Mouse (Mus musculus): ENCODE data around the gene Rab6b. TPM values are rescaled to one million over a fixed set of nuclear protein-coding genes. Genes with fewer than 3 reads are reported as not detected.

The Rab6b gene
- polyA plus RNA-seq, 1 experiment: 1.1 TPM

DNA sequence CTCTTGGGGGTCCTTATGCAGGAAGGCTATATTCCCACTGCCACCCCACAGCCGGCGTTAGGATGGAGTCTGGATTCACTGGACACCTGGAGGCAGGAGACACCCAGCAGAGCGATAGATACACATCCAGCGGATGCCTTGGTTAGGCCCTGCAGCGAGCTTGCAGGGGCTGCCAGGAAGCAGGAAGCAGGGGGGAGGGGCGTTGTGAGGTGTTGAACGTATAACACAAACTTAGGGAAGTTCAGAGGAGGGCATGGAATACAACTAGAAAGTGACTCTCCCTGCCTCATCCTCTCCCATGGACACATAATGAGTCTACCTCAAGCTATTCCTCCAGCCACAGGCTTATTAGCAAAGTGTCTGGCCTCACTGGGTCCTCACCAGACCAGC is 121.4 kb downstream of the Rab6b start:
- H3K4me1 ChIP-seq (ENCODE audit: control insufficient read depth, insufficient read depth, low read length): peaks cover 3% of the 10 kb centered on the region
- H3K27ac ChIP-seq (ENCODE audit: control insufficient read depth, insufficient read depth, low read depth, low read length): no peak overlapping the region
- TF ChIP-seq POLR2A (IDR thresholded peaks at IDR 0.05; ENCODE audit: control insufficient read depth, low read depth, low read length) (no peak), CTCF (IDR thresholded peaks at IDR 0.05; ENCODE audit: control insufficient read depth, insufficient read depth, insufficient replicate concordance, low read depth, low read length) (no peak)
- no peak overlapping the region for H3K4me3 ChIP-seq (ENCODE audit: control insufficient read depth, low read depth, low read length)
- H3K27me3 ChIP-seq (ENCODE audit: control insufficient read depth, insufficient read depth, low read length): no peaks in the 10 kb centered on the region
- no peaks in the 10 kb centered on the region for H3K36me3 ChIP-seq (ENCODE audit: control insufficient read depth, insufficient read depth, low read length)

GRCm38 (mm10) chr9:103234059-103234458 is 122.5 kb downstream of the Rab6b start:
- TF ChIP-seq POLR2A (IDR thresholded peaks at IDR 0.05; ENCODE audit: control insufficient read depth, low read depth, low read length): no peak
- no peak for TF ChIP-seq CTCF (IDR thresholded peaks at IDR 0.05; ENCODE audit: control insufficient read depth, insufficient read depth, insufficient replicate concordance, low read depth, low read length)
- Histone ChIP-seq H3K36me3 (ENCODE audit: control insufficient read depth, insufficient read depth, low read length) (no peaks in the 10 kb centered on the region), H3K4me3 (ENCODE audit: control insufficient read depth, low read depth, low read length) (no peak overlapping the region), H3K27me3 (ENCODE audit: control insufficient read depth, insufficient read depth, low read length) (no peaks in the 10 kb centered on the region), H3K4me1 (ENCODE audit: control insufficient read depth, insufficient read depth, low read length) (peaks cover 3% of the 10 kb centered on the region), H3K27ac (ENCODE audit: control insufficient read depth, insufficient read depth, low read depth, low read length) (no peak overlapping the region)

DNA sequence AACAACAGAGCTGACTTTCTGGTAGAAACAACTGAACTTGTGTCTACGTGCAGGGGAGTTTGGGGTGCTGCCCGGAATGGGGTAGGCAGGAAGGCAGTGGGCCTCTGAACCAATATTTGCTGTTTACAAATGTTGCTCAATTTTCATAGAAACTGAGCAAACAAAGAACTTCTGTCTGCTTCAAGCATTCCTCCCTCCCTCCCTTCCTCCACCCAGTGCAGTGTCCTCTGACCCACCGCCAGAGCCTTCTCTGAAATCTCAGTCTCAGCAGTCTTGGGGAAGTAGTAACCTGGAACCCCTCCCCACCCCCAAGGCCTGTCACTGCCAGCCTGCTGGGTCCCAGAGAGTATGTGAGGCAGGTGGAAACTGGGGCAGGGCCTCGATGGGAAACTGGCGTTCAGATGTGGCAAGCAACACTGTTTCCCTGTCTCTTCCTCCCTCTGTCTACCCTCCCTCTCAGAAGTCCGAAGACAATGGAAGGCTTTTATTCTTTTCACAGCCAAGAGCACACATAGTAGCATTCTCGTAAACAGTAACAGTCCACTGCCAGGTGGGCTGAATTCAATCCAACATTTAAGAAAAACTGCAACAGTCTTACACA is 123.1 kb downstream of the Rab6b start:
- TF ChIP-seq CTCF (IDR thresholded peaks at IDR 0.05; ENCODE audit: control insufficient read depth, insufficient read depth, insufficient replicate concordance, low read depth, low read length) (no peak), POLR2A (IDR thresholded peaks at IDR 0.05; ENCODE audit: control insufficient read depth, low read depth, low read length) (no peak)
- H3K36me3 ChIP-seq (ENCODE audit: control insufficient read depth, insufficient read depth, low read length): no peaks in the 10 kb centered on the region
- H3K4me3 ChIP-seq (ENCODE audit: control insufficient read depth, low read depth, low read length): no peak overlapping the region
- H3K4me1 ChIP-seq (ENCODE audit: control insufficient read depth, insufficient read depth, low read length): peaks cover 3% of the 10 kb centered on the region
- no peaks in the 10 kb centered on the region for H3K27me3 ChIP-seq (ENCODE audit: control insufficient read depth, insufficient read depth, low read length)
- peak overlapping the region; percentile 9; the same call in 1 of the 2 replicates for H3K27ac ChIP-seq (ENCODE audit: control insufficient read depth, insufficient read depth, low read depth, low read length)

Other genes with a start within 250 kb of the Rab6b start
- 2.4 and 6.7 TPM in 2 replicates for gene Slco2a1, start 123.1 kb upstream of the Rab6b start, polyA plus RNA-seq (2012; rRNA removed)
- gene Srprb, start 90.3 kb downstream of the Rab6b start, polyA plus RNA-seq (2012; rRNA removed): 41.1 and 42.6 TPM in 2 replicates
- 2.8 and 4.7 TPM in 2 replicates for gene Gm20425, start 118.5 kb downstream of the Rab6b start, polyA plus RNA-seq (2012; rRNA removed)
- 14.8 and 24.0 TPM in 2 replicates for gene Trf, start 118.7 kb downstream of the Rab6b start, polyA plus RNA-seq (2012; rRNA removed)
- gene 1300017J02Rik, start 193.3 kb downstream of the Rab6b start, polyA plus RNA-seq (2012; rRNA removed): 19.8 and 20.3 TPM in 2 replicates
- 15.6 and 20.4 TPM in 2 replicates for gene Topbp1, start 193.4 kb downstream of the Rab6b start, polyA plus RNA-seq (2012; rRNA removed)